Mouse (Mus musculus): ENCODE results near the gene Iqgap2.

DNA sequence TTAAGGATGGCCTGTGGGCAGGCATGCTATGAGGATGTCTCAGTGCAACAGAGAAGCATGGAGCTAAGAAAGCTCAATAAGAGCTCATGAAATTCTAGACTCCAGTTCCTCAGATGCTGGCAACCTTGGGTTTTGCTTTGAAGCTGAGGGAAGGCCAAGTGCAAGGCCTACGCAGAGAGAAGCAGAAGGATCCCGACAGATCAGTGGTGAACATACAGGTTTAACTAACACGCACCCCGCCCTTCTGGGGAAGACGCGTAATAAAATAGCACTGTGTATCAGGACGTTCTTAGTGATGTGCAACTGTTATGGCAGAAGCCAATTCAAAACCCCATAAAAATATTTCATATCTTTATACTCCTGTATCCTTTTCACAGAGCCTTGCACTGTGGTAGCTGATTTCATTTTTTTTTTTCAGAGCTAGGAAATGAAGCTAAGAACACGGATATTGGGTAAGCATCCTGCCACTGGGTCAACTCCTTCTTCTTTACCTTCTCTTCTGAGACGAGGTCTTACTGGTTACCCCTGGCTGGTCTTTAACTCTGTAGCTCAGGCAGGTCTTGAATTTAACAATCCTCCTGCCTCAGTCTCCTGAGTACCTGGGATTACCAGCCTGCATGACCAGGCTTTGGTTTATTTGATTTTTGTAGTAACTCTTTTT, 27.0 kb upstream of the Iqgap2 start:
- TF ChIP-seq CTCF (IDR thresholded peaks at IDR 0.05; ENCODE audit: low read depth): no peak
- no peak for TF ChIP-seq EP300 (IDR thresholded peaks at IDR 0.05; ENCODE audit: low read depth)

Measured in liver, postnatal 0 days (tissue).